Mouse (Mus musculus) fat pad, adult 2 months (tissue): Measurements from ENCODE around the gene Borcs5.

Experiments used
- DNase-seq: peaks from one replicate; pipeline ENCODE4 v3.0.0-alpha.2; 2011; ENCODE audit warnings: low read depth, low spot score; ENCODE audit errors: extremely low read depth

Gene Borcs5

DNA sequence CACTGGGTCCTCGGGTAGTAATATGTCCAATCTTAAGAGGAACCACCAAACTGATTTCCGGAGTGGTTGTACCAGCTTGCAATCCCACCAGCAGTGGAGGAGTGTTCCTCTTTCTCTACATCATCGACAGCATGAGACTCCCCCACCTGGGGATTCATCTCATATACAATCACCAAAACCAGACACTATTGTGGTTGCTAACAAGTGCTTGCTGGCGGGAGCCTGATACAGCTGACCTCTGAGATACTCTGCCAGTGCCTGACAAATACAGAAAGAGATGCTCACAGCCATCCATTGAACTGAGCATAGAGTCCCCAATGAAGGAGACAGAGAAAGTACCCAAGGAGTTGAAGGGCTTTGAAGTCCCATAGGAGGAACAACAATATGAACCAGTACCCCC is 116.7 kb downstream of the Borcs5 start:
- no peak for DNase-seq
